Mouse (Mus musculus): Measurements from ENCODE around the gene Akap12. TPM values are rescaled to one million over a fixed set of nuclear protein-coding genes. Genes with fewer than 3 reads are reported as not detected.

Gene Akap12
- polyA plus RNA-seq, 1 experiment from 2014 or later: 25.5 TPM

DNA sequence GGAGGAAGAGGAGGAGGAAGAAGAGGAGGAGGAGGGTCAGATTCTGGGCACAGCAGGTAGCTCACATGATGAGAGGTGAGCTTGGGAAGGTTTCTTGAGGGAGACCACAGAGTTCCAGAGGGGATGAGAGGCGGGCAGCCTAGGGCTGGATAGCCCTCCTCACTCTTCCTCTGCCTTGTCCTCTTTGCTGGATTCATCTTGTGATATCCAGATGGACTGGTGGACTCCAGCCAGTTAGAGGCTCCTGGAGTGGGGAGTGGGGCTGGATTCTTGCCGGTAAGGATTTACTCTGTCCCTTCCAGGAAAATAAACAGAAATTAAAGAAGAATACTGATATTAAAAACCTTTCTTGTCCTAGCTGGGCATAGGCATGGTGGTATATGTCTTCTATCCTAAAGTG lies 20.4 kb upstream of the Akap12 start:
- no peak overlapping the region for H3K4me3 ChIP-seq (ENCODE audit: low read depth, low read length)
- no peak overlapping the region for H3K9ac ChIP-seq (ENCODE audit: low read length)
- H3K27ac ChIP-seq (replicated peaks): no peak overlapping the region
- 33% methylated on average over 2 of the region's 2 CpGs for WGBS
- TF ChIP-seq EP300 (optimal IDR thresholded peaks at IDR 0.05) (no peak), CTCF (IDR thresholded peaks at IDR 0.05; ENCODE audit: low read depth) (no peak)
- DNase-seq (ENCODE audit: low spot score): no peak
- ATAC-seq (ENCODE audit: low FRiP score, low TSS enrichment): no peak
- H3K9me3 ChIP-seq (ENCODE audit: control insufficient read depth, low read length): no peaks in the 10 kb centered on the region
- H3K36me3 ChIP-seq (ENCODE audit: control insufficient read depth, insufficient read depth, low read length): no peaks in the 10 kb centered on the region
- H3K27me3 ChIP-seq (ENCODE audit: control insufficient read depth, insufficient read depth, low read length): no peaks in the 10 kb centered on the region
- no peak overlapping the region for H3K4me2 ChIP-seq (replicated peaks; ENCODE audit: low read depth)
- no peaks in the 10 kb centered on the region for H3K4me1 ChIP-seq (replicated peaks; ENCODE audit: control insufficient read depth, insufficient read depth)

DNA sequence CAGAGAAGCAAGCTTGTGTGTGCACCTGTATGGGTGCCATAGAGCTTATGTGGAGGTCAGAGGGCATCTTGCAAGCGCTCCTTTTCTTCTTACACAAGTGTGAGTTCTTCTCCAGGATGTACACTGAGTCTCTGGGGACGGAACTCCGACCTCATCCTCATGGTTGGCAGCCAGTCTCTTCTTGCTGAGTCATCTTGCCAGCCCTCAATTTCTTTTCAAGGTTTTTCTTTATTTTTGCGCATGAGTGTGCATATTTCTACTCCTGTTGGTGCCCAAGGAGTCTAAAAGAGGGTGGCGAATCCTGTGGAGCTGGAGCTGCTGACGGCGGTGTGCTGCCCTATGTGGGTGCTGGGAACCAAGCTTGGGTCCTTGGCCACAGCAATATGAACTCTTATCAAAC lies 19.8 kb upstream of the Akap12 start:
- no peaks in the 10 kb centered on the region for H3K4me1 ChIP-seq (replicated peaks; ENCODE audit: control insufficient read depth, insufficient read depth)
- H3K9ac ChIP-seq (ENCODE audit: low read length): no peak overlapping the region
- H3K4me3 ChIP-seq (ENCODE audit: low read depth, low read length): no peak overlapping the region
- H3K4me2 ChIP-seq (replicated peaks; ENCODE audit: low read depth): no peak overlapping the region
- H3K27ac ChIP-seq (replicated peaks): no peak overlapping the region
- 83% methylated on average over 7 of the region's 7 CpGs for WGBS
- no peak for ATAC-seq (ENCODE audit: low FRiP score, low TSS enrichment)
- no peaks in the 10 kb centered on the region for H3K9me3 ChIP-seq (ENCODE audit: control insufficient read depth, low read length)
- no peaks in the 10 kb centered on the region for H3K27me3 ChIP-seq (ENCODE audit: control insufficient read depth, insufficient read depth, low read length)
- no peaks in the 10 kb centered on the region for H3K36me3 ChIP-seq (ENCODE audit: control insufficient read depth, insufficient read depth, low read length)
- no peak for TF ChIP-seq EP300 (optimal IDR thresholded peaks at IDR 0.05)
- no peak for TF ChIP-seq CTCF (IDR thresholded peaks at IDR 0.05; ENCODE audit: low read depth)
- no peak for DNase-seq (ENCODE audit: low spot score)

DNA sequence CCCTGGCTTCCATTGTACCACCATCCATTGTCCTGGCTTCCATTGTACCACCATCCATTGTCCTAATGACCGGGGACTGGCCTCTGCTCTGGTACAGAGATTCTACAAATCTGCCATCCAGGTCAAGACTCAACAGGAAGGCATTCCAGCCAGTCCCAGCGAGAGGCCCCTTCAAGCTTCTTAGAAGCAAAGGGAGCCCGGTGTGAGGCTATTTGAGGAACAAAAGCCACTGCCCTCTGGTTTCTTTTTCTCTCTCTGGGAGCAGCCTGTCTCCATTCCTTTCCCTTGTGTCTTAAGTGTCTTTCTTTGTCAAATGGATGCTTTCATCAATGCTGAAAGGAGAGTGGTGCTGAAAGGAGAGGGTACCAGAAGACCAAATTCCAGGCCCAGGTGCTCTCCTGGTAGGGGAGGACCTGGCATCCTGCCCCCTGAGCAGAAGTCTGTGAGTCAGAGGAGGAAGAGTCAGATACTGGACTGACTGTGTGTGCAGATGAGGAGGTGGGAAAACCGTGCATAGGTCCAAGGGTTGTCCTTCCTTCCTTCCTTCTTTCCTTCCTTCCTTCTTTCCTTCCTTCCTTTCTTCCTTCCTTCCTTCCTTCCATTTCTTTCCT lies 16.8 kb upstream of the Akap12 start:
- DNase-seq (ENCODE audit: low spot score) (no peak), ATAC-seq (ENCODE audit: low FRiP score, low TSS enrichment) (no peak)
- WGBS: 51% methylated on average over 4 of the region's 4 CpGs
- TF ChIP-seq CTCF (IDR thresholded peaks at IDR 0.05; ENCODE audit: low read depth) (no peak), EP300 (optimal IDR thresholded peaks at IDR 0.05) (no peak)
- Histone ChIP-seq H3K9ac (ENCODE audit: low read length) (no peak overlapping the region), H3K27me3 (ENCODE audit: control insufficient read depth, insufficient read depth, low read length) (no peaks in the 10 kb centered on the region), H3K4me3 (ENCODE audit: low read depth, low read length) (no peak overlapping the region), H3K27ac (replicated peaks) (no peak overlapping the region), H3K4me2 (replicated peaks; ENCODE audit: low read depth) (no peak overlapping the region), H3K9me3 (ENCODE audit: control insufficient read depth, low read length) (no peaks in the 10 kb centered on the region), H3K36me3 (ENCODE audit: control insufficient read depth, insufficient read depth, low read length) (no peaks in the 10 kb centered on the region), H3K4me1 (replicated peaks; ENCODE audit: control insufficient read depth, insufficient read depth) (no peaks in the 10 kb centered on the region)

DNA sequence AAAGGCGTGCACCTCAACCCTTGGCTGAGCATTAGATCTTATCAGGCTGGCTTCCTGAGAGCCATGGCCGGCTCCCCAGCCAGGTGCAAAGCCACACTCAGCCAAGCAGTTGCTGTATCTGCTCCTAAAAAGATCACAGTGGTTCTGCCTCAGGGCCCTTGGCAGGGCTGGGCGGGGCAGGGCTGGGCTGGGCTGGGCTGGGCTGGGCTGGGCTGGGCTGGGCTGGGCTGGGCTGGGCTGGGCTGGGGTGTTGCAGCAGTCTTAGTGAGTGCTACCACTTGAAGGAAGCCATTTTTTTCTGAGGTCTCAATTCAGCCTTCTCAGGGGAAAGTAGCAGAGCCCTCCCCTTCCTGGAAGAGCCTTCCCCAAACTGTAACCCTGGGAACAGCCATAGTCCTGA lies 15.5 kb upstream of the Akap12 start:
- no peaks in the 10 kb centered on the region for H3K4me1 ChIP-seq (replicated peaks; ENCODE audit: control insufficient read depth, insufficient read depth)
- 82% methylated on average over 3 of the region's 3 CpGs for WGBS
- no peak overlapping the region for H3K9ac ChIP-seq (ENCODE audit: low read length)

DNA sequence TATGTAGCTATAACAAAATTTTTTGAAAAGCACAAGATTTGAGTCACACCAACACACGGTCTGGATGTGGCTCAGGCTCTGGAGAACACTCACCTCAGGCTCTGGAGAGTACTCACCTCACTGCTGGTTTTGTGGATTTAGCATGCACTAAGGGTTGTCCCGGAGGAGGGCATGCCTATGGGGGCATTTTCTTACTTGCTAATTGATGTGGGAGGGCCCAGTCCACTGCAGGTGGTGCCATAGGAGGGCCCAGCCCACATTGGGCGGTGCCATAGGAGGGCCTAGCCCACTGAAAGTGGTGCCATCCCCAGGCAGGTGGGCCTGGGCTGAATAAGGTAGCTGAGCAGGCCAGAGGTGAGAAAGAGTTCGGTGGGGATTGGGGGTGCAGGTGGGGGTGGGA lies 12.6 kb upstream of the Akap12 start:
- 81% methylated on average over 4 of the region's 4 CpGs for WGBS
- DNase-seq (ENCODE audit: low spot score) (no peak), ATAC-seq (ENCODE audit: low FRiP score, low TSS enrichment) (no peak)
- no peaks in the 10 kb centered on the region for H3K4me1 ChIP-seq (replicated peaks; ENCODE audit: control insufficient read depth, insufficient read depth)
- no peaks in the 10 kb centered on the region for H3K9me3 ChIP-seq (ENCODE audit: control insufficient read depth, low read length)
- no peak overlapping the region for H3K27ac ChIP-seq (replicated peaks)
- no peak overlapping the region for H3K4me3 ChIP-seq (ENCODE audit: low read depth, low read length)
- H3K27me3 ChIP-seq (ENCODE audit: control insufficient read depth, insufficient read depth, low read length): no peaks in the 10 kb centered on the region
- no peaks in the 10 kb centered on the region for H3K36me3 ChIP-seq (ENCODE audit: control insufficient read depth, insufficient read depth, low read length)
- H3K9ac ChIP-seq (ENCODE audit: low read length): no peak overlapping the region
- H3K4me2 ChIP-seq (replicated peaks; ENCODE audit: low read depth): no peak overlapping the region
- TF ChIP-seq CTCF (IDR thresholded peaks at IDR 0.05; ENCODE audit: low read depth) (no peak), EP300 (optimal IDR thresholded peaks at IDR 0.05) (no peak)

More for the DNA sequence above, 15.5 kb upstream of the Akap12 start:
- Histone ChIP-seq H3K4me3 (ENCODE audit: low read depth, low read length) (no peak overlapping the region), H3K4me2 (replicated peaks; ENCODE audit: low read depth) (no peak overlapping the region), H3K36me3 (ENCODE audit: control insufficient read depth, insufficient read depth, low read length) (no peaks in the 10 kb centered on the region), H3K9me3 (ENCODE audit: control insufficient read depth, low read length) (no peaks in the 10 kb centered on the region), H3K27ac (replicated peaks) (no peak overlapping the region), H3K27me3 (ENCODE audit: control insufficient read depth, insufficient read depth, low read length) (no peaks in the 10 kb centered on the region)
- TF ChIP-seq EP300 (optimal IDR thresholded peaks at IDR 0.05) (no peak), CTCF (IDR thresholded peaks at IDR 0.05; ENCODE audit: low read depth) (no peak)
- ATAC-seq (ENCODE audit: low FRiP score, low TSS enrichment): no peak
- no peak for DNase-seq (ENCODE audit: low spot score)

DNA sequence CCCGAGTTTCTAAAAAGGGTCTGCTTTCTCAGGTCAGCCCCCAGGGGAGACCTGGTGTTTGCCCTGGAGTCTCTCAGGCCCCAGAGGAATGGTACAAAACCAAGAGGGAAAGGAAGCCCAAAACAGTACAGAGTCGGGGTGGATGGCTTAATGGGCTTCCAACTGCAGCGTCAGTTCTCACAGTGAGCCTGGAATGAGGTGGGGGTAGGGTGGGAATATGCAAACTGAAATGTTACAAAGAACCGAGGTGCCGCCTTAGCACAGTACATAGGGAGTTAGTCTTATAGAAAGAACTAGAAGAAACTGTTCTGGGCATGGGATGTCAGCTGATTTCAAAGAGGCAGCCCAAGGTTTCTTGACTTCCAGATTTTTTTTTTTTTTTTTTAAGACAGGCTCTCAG lies 11.7 kb upstream of the Akap12 start:
- TF ChIP-seq EP300 (optimal IDR thresholded peaks at IDR 0.05) (no peak), CTCF (IDR thresholded peaks at IDR 0.05; ENCODE audit: low read depth) (no peak)
- Histone ChIP-seq H3K9ac (ENCODE audit: low read length) (no peak overlapping the region), H3K27ac (replicated peaks) (no peak overlapping the region), H3K27me3 (ENCODE audit: control insufficient read depth, insufficient read depth, low read length) (no peaks in the 10 kb centered on the region), H3K4me2 (replicated peaks; ENCODE audit: low read depth) (no peak overlapping the region), H3K9me3 (ENCODE audit: control insufficient read depth, low read length) (no peaks in the 10 kb centered on the region), H3K36me3 (ENCODE audit: control insufficient read depth, insufficient read depth, low read length) (no peaks in the 10 kb centered on the region), H3K4me3 (ENCODE audit: low read depth, low read length) (no peak overlapping the region), H3K4me1 (replicated peaks; ENCODE audit: control insufficient read depth, insufficient read depth) (no peaks in the 10 kb centered on the region)
- DNase-seq (ENCODE audit: low spot score): no peak
- WGBS: 55% methylated on average over 5 of the region's 5 CpGs
- ATAC-seq (ENCODE audit: low FRiP score, low TSS enrichment): no peak

Measured in stomach, postnatal 0 days (tissue).